Mouse (Mus musculus) layer of hippocampus, adult 2 months (tissue): Measurements from ENCODE around the gene Anxa3. TPM values are rescaled to one million over a fixed set of nuclear protein-coding genes. Genes with fewer than 3 reads are reported as not detected.

Experiments
- DNase-seq, 2 experiments: peaks; one replicate each; pipeline ENCODE4 v3.0.0; 2022; ENCODE audit warnings: low spot score in 2 of 2
- H3K27ac ChIP-seq: fragments of 200-600 bp; 2 replicates; pipeline ENCODE4 v1.8.1; 2022
- H3K4me3 ChIP-seq: fragments of 200-600 bp; 2 replicates; pipeline ENCODE4 v1.8.1; 2022; ENCODE audit warnings: mild to moderate bottlenecking
- CTCF ChIP-seq: fragments of 200-600 bp; conservative IDR thresholded peaks from 2 replicates; pipeline ENCODE4 v1.8.1; 2022; ENCODE audit warnings: antibody characterized with exemption, mild to moderate bottlenecking, moderate library complexity
- long read RNA-seq, 2 experiments: library from polyadenylated mRNA; stranded (forward); transcript quantifications; one replicate each; pipeline ENCODE4 v2.0.0; 2021; ENCODE audit warnings: borderline mapping rate in 2 of 2
- total RNA-seq, 2 experiments: library from RNA; stranded (reverse); gene quantifications; 2 replicates each; pipeline ENCODE4 v1.2.3; 2021

Anxa3 gene
- 10 to 100 TPM; 12.3 to 14.2 TPM for total RNA-seq
- long read RNA-seq, experiment 1, partial matches to known transcripts = 0 of 6 reads
- long read RNA-seq, experiment 1, other reads (novel, unspliced or antisense) = 2 of 6 reads
- long read RNA-seq, experiment 2, transcript Anxa3-201 (13 exons, 1,595 nt) = major isoform, 9 of 13 reads
- long read RNA-seq, experiment 2, partial matches to known transcripts = 0 of 13 reads
- long read RNA-seq, experiment 2, other reads (novel, unspliced or antisense) = 4 of 13 reads

DNA sequence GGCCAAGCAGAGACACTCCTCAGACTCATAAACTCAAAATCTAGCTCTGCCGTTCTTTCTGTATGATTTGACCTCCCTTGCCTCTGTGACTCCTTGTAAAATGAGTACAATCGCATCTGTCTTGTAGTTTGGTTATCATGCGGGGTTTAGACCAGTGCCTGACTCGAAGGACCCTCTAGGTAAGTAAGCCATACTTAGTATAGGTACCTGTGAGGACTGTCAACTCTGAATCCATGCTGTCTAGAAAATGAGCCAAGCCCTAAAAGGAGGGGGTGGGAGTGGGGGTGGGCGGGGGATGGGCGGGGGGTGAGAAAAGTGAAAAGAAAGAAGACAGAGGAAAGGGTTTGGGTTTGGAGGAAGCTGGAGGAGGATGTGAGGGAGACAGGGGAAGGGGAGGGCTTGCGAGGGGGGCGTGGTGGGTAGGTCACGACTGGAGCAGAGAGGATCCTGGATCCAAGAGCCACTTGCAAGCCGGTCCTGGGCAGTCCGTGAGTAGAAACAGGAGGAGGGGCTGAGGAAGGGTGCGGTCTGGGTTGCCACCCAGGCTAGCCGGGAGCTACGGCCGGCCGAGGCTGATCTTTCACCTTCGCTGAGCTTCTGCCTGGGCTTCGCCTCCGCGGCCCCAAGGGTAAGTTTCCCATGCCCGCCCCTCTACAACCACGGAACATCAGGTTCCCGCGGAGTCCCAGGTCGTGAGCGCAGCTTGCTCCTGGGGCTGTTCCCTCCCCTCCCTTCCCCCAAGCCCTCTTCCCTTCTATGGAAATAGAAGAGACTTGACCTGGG, at the start of gene Anxa3:
TSS of gene Anxa3 (plus strand) at position 404 of the 783 bp plus-strand sequence.
- Histone ChIP-seq H3K4me3 (peak within 1 kb of the TSS; percentile 47), H3K27ac (peak within 1 kb of the TSS; percentile 64)
- TF ChIP-seq CTCF = no peak

DNA sequence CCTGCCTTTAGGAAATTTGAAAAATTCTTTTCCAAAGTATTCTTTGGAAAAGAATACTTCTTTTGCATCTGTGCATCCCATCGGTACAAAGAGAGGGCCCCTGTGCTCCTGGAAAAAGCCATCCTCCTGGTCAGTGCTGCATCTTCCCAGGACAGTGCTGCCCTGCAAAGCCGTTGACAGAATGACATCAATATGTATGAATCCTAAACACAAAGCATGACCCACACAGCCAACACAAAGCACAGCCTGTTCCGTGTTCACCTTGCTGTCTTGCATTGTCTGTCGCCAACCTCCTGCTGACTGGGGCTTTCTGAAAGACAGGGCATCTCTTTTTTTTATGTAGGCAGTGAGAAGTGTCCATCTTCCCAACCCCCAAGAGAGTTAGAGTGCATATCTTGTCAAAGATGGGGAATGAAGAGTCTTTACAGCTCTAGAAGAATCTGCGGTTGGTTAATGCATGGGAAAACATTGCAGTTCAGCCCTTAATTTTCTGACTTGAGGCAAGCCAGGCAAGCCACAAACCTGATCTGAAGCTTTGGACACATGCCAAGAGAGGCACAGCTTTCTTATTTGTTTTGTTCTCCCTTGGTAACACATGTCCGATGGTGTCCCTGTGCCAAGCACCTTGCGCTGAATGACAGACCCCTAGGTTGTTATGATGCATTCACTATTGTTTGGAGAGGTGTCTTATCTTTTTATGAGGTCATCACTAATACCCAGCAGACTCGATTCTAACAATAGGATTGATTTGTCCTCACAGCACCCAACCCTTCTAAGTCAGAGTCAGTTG, 45.7 kb upstream of the Anxa3 start:
- no peak for TF ChIP-seq CTCF
- H3K4me3 ChIP-seq = no peak overlapping the region
- DNase-seq = no peak
- no peak overlapping the region for H3K27ac ChIP-seq

More for the DNA sequence above, at the start of gene Anxa3:
- no peak for DNase-seq

DNA sequence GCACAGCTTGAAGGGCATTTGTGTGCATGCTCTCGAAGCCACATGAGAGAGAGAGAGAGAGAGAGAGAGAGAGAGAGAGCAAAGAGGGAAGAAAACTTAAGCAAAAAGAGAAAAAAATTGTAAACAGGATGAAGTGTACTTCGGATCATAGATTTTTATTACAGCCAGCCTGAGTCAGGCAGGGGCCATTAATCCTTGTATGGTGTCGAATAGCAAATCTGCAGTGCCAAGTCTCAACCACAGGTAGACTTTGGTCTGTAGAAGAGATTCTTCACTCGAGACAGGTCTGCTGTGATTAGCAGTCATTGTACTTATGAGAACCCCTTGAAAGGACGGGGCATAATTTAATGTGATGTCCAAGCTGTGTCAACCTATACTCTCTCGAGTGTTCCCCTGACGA, 35.5 kb upstream of the Anxa3 start:
- H3K4me3 ChIP-seq = no peak overlapping the region
- no peak overlapping the region for H3K27ac ChIP-seq
- no peak for DNase-seq
- no peak for TF ChIP-seq CTCF

DNA sequence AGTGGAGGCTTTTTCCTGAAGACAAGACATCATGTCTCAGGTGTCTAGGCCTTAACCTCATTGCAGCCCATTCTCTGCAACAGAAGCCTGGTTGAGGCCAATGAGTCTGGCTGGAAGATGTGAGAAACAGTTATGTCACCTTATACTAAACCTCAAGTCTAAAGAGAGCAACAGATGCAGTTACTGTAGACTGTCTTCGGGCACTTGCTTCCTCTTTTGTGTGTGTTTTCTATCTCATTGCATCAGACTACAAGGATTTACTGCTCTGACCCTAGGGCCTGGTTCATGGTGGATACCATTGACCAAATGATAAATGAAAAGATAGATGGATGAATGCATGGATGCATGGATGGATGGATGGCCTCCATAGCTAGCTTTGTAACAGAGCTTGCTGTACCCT, 31.1 kb upstream of the Anxa3 start:
- no peak for DNase-seq
- H3K4me3 ChIP-seq = no peak overlapping the region
- TF ChIP-seq CTCF = no peak
- H3K27ac ChIP-seq = no peak overlapping the region

DNA sequence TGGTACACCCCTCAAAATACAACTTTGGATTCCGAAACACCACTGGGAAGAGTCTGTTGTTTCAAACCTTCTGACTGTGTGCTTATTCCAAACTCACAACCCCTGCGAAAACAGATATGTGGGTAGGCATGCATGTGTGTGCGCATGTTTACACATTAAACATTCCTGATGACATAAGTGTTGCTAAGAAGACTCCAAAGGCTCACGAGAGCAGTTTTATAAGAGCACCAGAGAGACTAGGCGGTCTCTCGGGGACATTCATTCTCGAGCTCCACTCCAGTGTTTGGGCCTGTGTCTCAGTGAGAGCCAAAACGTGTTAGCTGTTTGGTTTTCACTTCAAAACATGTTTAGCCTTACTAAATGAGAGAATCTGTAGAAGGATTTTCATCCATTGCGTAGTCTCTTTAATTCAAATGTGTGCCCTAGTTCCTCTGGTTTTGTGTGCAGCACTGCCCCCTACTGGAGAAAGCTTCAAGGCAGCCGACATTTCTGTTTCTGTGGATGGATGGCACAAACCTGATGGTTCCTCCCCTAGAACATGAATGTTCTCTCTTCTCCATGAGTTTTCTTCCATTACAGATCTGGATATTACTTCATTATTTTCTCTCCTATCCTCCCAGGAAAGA, 24.2 kb upstream of the Anxa3 start:
- H3K27ac ChIP-seq = no peak overlapping the region
- TF ChIP-seq CTCF = peak; percentile 94
- H3K4me3 ChIP-seq = peak overlapping the region; percentile 30; the same call in 1 of the 2 replicates
- DNase-seq = peak; percentile 66 to 87

DNA sequence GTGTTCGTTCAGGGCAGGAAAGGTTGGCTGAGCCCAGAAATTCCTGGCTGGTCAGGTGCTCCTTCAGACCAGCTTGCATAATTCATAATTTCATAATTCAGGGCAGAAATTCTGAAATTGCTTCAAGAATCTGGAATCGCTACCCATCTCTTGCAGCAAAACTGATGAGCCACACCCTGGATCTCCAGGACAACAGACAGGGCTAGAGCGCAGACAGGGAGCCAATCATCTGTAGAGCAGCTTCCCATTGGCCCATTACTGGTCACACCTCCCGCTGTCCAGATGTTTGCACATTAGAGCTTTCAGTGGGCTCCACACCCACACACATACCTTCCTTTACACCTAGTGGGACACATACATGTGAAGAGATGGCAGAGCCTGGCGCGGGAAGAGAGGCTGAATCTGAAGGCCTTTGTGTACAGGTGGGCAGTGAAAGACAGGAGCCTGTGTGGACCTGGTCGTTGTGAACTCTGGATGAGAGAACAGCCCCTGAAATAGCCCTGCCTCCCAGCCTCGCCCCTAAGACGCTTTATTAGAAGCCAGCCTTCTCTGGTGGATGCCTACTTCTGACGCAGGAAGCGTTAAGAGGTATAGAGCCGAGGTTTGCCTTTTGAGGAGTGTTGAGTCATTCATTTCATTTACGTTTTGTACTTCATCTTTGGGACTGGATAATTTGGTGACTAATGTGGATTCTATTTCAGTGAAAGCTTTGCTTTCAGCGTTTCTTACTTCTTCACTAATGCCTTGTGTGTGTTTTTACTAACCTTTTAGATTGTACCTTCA, 9.4 kb upstream of the Anxa3 start:
- H3K4me3 ChIP-seq = no peak overlapping the region
- H3K27ac ChIP-seq = no peak overlapping the region
- no peak for TF ChIP-seq CTCF
- no peak for DNase-seq

DNA sequence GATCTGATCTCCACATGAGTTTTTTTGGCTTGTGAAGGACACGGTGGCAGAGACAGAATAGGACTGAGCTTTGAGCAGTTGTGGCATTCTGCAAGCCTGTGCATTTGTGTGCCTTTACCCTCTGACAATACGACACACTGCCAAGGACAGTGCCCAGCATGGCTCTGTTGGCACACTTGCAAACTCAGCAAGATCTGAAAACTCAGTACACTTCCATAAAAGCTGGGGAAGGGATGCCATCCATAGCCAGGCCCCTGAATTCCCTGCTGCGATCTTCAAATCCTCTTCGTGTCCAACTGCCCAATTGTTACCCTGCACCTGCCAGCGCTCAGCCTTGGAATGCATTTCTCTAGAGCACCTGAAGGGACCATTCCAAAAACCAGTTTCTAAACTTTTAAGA, 8.0 kb upstream of the Anxa3 start:
- TF ChIP-seq CTCF = no peak
- Histone ChIP-seq H3K27ac (no peak overlapping the region), H3K4me3 (no peak overlapping the region)
- DNase-seq = no peak

DNA sequence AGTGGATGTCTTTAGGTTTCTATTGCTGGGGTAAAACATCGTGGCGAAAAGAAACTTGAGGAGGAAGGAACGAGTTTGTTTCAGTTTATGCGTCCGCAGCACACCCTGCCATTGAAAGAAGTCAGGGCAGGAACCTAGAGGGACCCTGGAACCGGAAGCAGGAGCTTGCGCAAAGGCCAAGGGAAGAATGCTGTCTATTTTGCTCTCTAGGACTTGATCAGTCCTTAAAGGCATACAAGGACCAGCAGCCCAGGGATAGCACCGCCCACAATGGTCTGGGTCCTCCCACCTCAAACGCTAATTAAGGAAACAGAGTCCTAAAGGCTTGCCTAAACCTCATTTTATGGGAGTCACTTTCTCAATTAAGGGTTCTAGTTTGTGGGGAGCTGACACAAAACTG, 717 bp upstream of the Anxa3 start:
- H3K4me3 ChIP-seq = no peak overlapping the region
- DNase-seq = no peak
- H3K27ac ChIP-seq = no peak overlapping the region
- no peak for TF ChIP-seq CTCF

- no peak for TF ChIP-seq CTCF
- Histone ChIP-seq H3K4me3 (peak overlapping the region; percentile 47), H3K27ac (peak overlapping the region; percentile 64)
- no peak for DNase-seq
Observed at GRCm38 (mm10) chr5:96793953-96794635, 955 bp downstream of the Anxa3 start.

DNA sequence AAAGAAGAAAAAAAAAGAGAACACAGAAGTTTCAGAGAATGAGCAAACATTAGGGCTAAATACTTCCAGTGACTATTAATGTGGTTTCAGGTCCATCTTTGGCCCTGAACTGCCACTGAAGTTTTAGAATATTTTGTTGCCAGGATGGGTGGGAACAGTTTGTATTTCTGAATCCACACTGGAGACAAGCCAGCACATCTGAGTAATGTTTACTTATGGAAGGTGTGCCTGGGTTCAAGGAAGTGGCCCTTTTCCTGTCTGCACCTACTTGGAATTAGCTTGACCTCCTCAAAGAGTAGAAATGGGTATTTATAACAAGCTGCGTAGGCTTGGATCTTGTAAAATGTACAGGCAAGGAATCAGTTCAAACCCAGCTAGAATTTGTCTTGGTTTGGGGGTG, 2.6 kb downstream of the Anxa3 start:
- Histone ChIP-seq H3K27ac (no peak overlapping the region), H3K4me3 (no peak overlapping the region)
- DNase-seq = no peak
- no peak for TF ChIP-seq CTCF

GRCm38 (mm10) chr5:96797465-96797864, 4.3 kb downstream of the Anxa3 start:
- H3K27ac ChIP-seq = no peak overlapping the region
- no peak for DNase-seq
- no peak overlapping the region for H3K4me3 ChIP-seq
- TF ChIP-seq CTCF = no peak

DNA sequence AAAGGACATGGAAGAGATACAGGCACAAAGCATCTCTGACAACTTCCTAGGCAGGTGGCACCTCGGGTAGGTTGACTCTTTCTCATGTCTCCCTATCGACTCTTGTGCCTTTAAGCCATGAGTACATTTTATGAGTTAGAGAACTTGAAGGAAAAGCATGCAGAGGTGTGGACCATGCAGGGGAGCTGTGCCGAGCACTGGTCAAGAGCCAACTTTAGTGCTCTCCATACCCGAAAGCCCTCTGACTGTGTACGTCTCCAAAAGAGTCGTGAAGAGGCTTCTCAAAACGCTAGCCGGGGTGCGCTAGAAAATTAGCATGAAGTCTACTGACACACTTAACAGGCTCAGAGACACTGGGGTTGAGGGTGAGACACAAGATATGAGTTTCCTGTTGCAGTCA, 6.0 kb downstream of the Anxa3 start:
- no peak for DNase-seq
- TF ChIP-seq CTCF = no peak
- no peak overlapping the region for H3K27ac ChIP-seq
- no peak overlapping the region for H3K4me3 ChIP-seq
